Mouse (Mus musculus): Measurements from ENCODE around the gene Dnaaf5.

The Dnaaf5 gene

GRCm38 (mm10) chr5:139234423-139234822 lies 84.4 kb downstream of the Dnaaf5 start:
- DNase-seq: no peak

Data from lung, postnatal 10 days (tissue).